Mouse (Mus musculus) G1E (cell line): Measurements from ENCODE around the gene Irak4. TPM values are rescaled to one million over a fixed set of nuclear protein-coding genes. Genes with fewer than 3 reads are reported as not detected.

Experiments used
- ATAC-seq: 2 replicates; pipeline ENCODE4 v1.8.0; 2016; ENCODE audit warnings: mild to moderate bottlenecking; ENCODE audit not compliant: insufficient number of reproducible peaks, poor library complexity, low FRiP score, severe bottlenecking; ENCODE audit errors: extremely low read depth
- DNase-seq: peaks from one replicate; pipeline ENCODE4 v3.0.0; 2012; ENCODE audit warnings: low spot score
- H3K27me3 ChIP-seq: 2 replicates; pipeline ENCODE4 v1.6.1; 2012; ENCODE audit warnings: mild to moderate bottlenecking, low read length, inconsistent platforms; ENCODE audit not compliant: insufficient read depth
- H3K36me3 ChIP-seq: replicated peaks from 2 replicates; pipeline ENCODE3; 2012; ENCODE audit warnings: mild to moderate bottlenecking, inconsistent platforms
- H3K4me1 ChIP-seq: 2 replicates; pipeline ENCODE4 v1.6.1; 2012; ENCODE audit warnings: low read depth, low read length, inconsistent platforms, mixed read lengths; ENCODE audit not compliant: insufficient read depth
- H3K4me3 ChIP-seq: 2 replicates; pipeline ENCODE4 v1.5.1; 2012; ENCODE audit warnings: low read depth, mild to moderate bottlenecking, inconsistent platforms, low read length, moderate library complexity, mixed read lengths
- H3K9me3 ChIP-seq: replicated peaks from 2 replicates; pipeline ENCODE4 v1.6.1; 2012; ENCODE audit warnings: inconsistent platforms
- CTCF ChIP-seq: IDR thresholded peaks from 2 replicates; pipeline ENCODE4 v1.5.1; 2012; ENCODE audit warnings: low read depth, low read length, inconsistent platforms, mixed read lengths
- GATA1 ChIP-seq: IDR thresholded peaks from 2 replicates; pipeline ENCODE4 v1.6.1; 2012; ENCODE audit warnings: borderline replicate concordance, low read length, inconsistent platforms, mixed read lengths
- GATA2 ChIP-seq: IDR thresholded peaks from 2 replicates; pipeline ENCODE4 v1.6.1; 2012; ENCODE audit warnings: low read depth, low read length, inconsistent platforms, borderline replicate concordance
- POLR2AphosphoS5 ChIP-seq: IDR thresholded peaks from 2 replicates; pipeline ENCODE4 v1.6.1; 2012; ENCODE audit warnings: low read depth, low read length, inconsistent platforms; ENCODE audit not compliant: insufficient replicate concordance
- TAL1 ChIP-seq: conservative IDR thresholded peaks from 2 replicates; pipeline ENCODE4 v1.6.1; 2012; ENCODE audit warnings: low read depth, low read length, inconsistent platforms, mixed read lengths
- polyA plus RNA-seq: library from polyadenylated mRNA; stranded (reverse); fragments of >175 nt; gene quantifications from 2 replicates; pipeline ENCODE4 v1.2.3, GENCODE M21; 2012
- total RNA-seq, 2 experiments: library from RNA; stranded (forward) in 1 of 2; stranded (reverse) in 1 of 2; fragments of 200-1000 nt in 1 of 2; fragments of >200 nt in 1 of 2; fragmentation: Nextera tagmentation in 1 of 2; gene quantifications; 2 replicates each; pipeline ENCODE4 v1.2.3; 2014 to 2017

The Irak4 gene
- total and polyA plus RNA-seq, 3 experiments: 7.9 to 15.0 (median 10.4) TPM

DNA sequence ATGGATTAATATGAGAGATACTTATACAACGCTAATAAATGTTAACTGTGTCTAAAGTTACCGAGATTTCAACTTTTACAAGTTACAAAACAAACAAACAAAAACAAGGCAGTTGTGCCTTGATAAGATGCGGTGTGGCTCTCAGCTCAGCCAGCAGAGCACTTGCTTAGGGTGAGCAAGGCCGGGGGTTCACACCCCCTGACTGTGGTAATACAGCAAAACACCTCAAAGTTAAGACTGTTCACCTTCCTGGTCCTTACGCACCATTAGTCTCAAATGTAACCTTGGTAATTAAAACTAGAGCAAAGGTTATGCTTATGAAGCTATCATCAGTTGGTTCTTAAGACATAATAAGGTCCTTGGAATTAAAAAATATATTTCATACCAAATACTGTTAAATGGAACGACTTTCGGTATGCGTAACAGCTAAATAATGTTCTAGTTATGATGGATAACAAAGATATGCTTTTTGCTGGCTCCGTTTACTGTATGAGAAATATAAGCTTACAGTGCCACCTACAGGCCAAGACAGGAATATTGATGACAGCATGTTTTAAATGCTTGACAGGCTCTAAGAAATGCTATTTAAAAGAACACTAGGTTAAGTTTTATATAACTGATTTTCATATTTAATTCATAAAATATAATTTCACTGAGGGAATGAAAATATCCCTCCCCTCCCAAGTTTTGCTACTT, 23.1 kb upstream of the Irak4 start:
- DNase-seq (no peak), ATAC-seq (peak; percentile 68)

GRCm38 (mm10) chr15:94520959-94521358, 22.5 kb upstream of the Irak4 start:
- no peak overlapping the region for H3K4me3 ChIP-seq
- peaks cover 29% of the 10 kb centered on the region for H3K36me3 ChIP-seq
- H3K9me3 ChIP-seq: no peaks in the 10 kb centered on the region
- TF ChIP-seq CTCF (no peak), GATA2 (no peak), GATA1 (no peak), POLR2AphosphoS5 (no peak), TAL1 (no peak)
- no peak for DNase-seq
- no peaks in the 10 kb centered on the region; the same call in 1 of the 2 replicates for H3K4me1 ChIP-seq
- ATAC-seq: no peak
- H3K27me3 ChIP-seq: no peaks in the 10 kb centered on the region

More for the DNA sequence above, 23.1 kb upstream of the Irak4 start:
- no peaks in the 10 kb centered on the region; the same call in 1 of the 2 replicates for H3K4me1 ChIP-seq
- H3K9me3 ChIP-seq: no peaks in the 10 kb centered on the region
- H3K36me3 ChIP-seq: peaks cover 24% of the 10 kb centered on the region
- no peak overlapping the region for H3K4me3 ChIP-seq
- TF ChIP-seq POLR2AphosphoS5 (no peak), CTCF (0 out of 2 replicates have a peak, but pooled peaks have one; percentile 10), GATA1 (no peak)
- H3K27me3 ChIP-seq: no peaks in the 10 kb centered on the region

DNA sequence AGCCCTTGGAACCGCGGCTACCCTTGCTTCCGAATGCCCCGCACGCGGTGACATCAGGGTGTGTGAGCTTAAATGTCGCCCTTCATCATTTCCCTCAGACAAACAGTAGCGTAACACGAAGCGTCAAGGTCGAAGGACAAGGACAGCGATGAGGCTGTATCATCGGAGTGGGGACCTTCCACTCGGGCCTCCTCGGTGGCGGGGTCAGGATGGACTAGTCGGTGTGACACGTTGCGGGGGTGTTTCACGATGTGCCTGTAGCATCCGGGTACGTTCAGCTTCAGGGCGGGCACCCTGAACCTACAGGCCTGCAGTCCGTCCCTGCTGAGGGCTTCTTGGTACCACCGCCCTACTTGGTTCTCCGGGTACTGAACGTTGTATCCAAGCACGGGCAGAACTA, 20.2 kb upstream of the Irak4 start:
- Histone ChIP-seq H3K36me3 (peaks cover 48% of the 10 kb centered on the region), H3K4me1 (no peaks in the 10 kb centered on the region; the same call in 1 of the 2 replicates), H3K4me3 (no peak overlapping the region), H3K9me3 (no peaks in the 10 kb centered on the region), H3K27me3 (no peaks in the 10 kb centered on the region)
- TF ChIP-seq GATA1 (no peak), CTCF (no peak), TAL1 (no peak), POLR2AphosphoS5 (no peak), GATA2 (no peak)
- no peak for DNase-seq
- ATAC-seq: no peak

DNA sequence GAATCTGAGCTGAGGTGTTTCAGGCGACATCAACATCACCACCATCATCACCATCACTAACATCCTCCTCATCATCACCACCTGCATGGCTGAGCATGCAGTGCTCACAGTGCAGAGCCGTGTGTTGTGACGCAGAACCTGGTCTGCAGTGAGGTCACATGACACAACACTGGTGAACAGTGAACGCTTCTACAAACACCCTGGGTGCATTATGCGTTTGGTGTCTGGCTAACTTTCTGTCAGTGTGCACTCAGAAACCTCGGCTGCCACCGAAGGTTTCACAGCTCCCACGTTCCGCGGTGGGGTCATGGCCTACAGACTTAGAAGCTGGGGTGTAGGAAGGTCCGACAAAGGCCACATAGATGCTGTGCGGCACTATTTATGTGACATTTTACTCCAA, 18.5 kb upstream of the Irak4 start:
- ATAC-seq: no peak
- TF ChIP-seq GATA1 (no peak), CTCF (no peak), TAL1 (no peak), GATA2 (no peak), POLR2AphosphoS5 (no peak)
- H3K36me3 ChIP-seq: peaks cover 65% of the 10 kb centered on the region
- no peak overlapping the region for H3K4me3 ChIP-seq
- H3K9me3 ChIP-seq: no peaks in the 10 kb centered on the region
- DNase-seq: no peak
- H3K4me1 ChIP-seq: no peaks in the 10 kb centered on the region; the same call in 1 of the 2 replicates
- H3K27me3 ChIP-seq: no peaks in the 10 kb centered on the region

DNA sequence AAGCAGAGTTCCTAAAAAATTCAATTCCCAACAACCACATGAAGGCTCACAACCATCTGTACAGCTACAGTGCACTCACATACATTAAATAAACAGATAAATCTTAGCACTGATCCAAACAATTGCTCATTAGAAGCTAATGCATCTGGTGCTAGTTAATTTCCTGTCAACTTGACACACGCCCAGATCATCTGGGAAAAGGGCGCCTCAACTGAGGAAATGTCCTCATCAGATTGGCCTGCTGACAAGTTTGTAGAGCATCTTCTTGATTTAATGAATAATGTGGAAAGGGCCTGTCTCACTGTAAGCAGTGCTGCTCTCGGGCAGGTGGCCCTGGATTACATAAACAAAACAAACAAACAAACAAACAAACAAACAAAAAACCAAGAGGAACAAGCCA, 12.9 kb upstream of the Irak4 start:
- ATAC-seq: no peak
- no peak overlapping the region for H3K4me3 ChIP-seq
- TF ChIP-seq GATA2 (no peak), GATA1 (no peak), POLR2AphosphoS5 (no peak), CTCF (no peak), TAL1 (no peak)
- peaks cover 79% of the 10 kb centered on the region for H3K36me3 ChIP-seq
- no peaks in the 10 kb centered on the region for H3K27me3 ChIP-seq
- DNase-seq: no peak
- no peaks in the 10 kb centered on the region for H3K4me1 ChIP-seq
- H3K9me3 ChIP-seq: no peaks in the 10 kb centered on the region

- TF ChIP-seq GATA1 (no peak), CTCF (no peak), GATA2 (no peak), TAL1 (no peak), POLR2AphosphoS5 (no peak)
- no peaks in the 10 kb centered on the region for H3K4me1 ChIP-seq
- H3K9me3 ChIP-seq: no peaks in the 10 kb centered on the region
- H3K4me3 ChIP-seq: no peak overlapping the region
- no peak for ATAC-seq
- DNase-seq: no peak
- peaks cover 74% of the 10 kb centered on the region for H3K36me3 ChIP-seq
- no peaks in the 10 kb centered on the region for H3K27me3 ChIP-seq
These were observed 11.1 kb upstream of the Irak4 start for GRCm38 (mm10) chr15:94532306-94532705.

GRCm38 (mm10) chr15:94532956-94533355, 10.5 kb upstream of the Irak4 start:
- Histone ChIP-seq H3K36me3 (peaks cover 71% of the 10 kb centered on the region), H3K4me1 (peaks cover under 1% of the 10 kb centered on the region; the same call in 1 of the 2 replicates), H3K9me3 (no peaks in the 10 kb centered on the region), H3K27me3 (no peaks in the 10 kb centered on the region), H3K4me3 (no peak overlapping the region)
- no peak for TF ChIP-seq CTCF
- TF ChIP-seq POLR2AphosphoS5: no peak
- TF ChIP-seq TAL1: no peak
- TF ChIP-seq GATA1: no peak
- no peak for TF ChIP-seq GATA2
- ATAC-seq: no peak
- no peak for DNase-seq
